ENCODE assay signal across 22 mouse cellular contexts in the genomic region with DNA sequence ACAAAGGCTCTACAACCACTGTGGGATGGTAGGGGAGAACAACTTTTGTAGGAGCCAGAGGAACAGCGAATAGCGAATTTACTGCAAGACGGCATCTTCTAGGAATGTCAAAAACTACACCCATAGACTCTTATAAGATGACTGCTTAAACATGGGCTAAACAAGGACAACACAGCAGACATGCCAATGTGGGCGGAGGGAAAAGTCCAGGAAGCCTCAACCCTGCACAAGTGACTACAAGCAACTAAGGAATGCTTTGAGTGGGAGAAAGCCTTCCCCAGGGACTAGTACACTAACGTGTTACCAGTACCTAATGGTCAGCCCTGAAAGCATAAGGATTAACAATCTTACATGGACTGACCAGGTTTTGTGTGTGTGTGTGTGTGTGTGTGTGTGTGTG.
"Had no signal": no experiment of that assay in that cellular context is flagged by ENCODE, and none has a peak within 500 bp of the region (broad histone marks: within the 10 kb centered on the region; RNA-seq: fewer than 3 reads in every experiment).

No protein-coding gene starts in this region.

- H3K4me2 ChIP-seq: limb, embryonic 13.5 days; liver, embryonic 12.5 days; liver, embryonic 15.5 days; lung, embryonic 15.5 days; midbrain, embryonic 12.5 days; midbrain, embryonic 15.5 days; neural tube, embryonic 13.5 days had no signal

- H3K36me3 ChIP-seq: limb, embryonic 10.5 days; limb, embryonic 13.5 days; liver, embryonic 12.5 days; liver, embryonic 15.5 days; lung, embryonic 15.5 days; midbrain, embryonic 12.5 days; midbrain, embryonic 15.5 days; neural tube, embryonic 13.5 days had no signal

- DNase-seq: kidney, postnatal 25 days; layer of hippocampus, adult 9-11 months; liver; lung, adult 18-20 months; lung, postnatal 14 days; retina, postnatal 1 day; right cerebral cortex, postnatal 25 days; thymus, adult 18-20 months; thymus, postnatal 14 days; thymus, postnatal 4 days had no signal

- H3K9me3 ChIP-seq: limb, embryonic 10.5 days; limb, embryonic 13.5 days; liver, embryonic 12.5 days; liver, embryonic 15.5 days; lung, embryonic 15.5 days; midbrain, embryonic 12.5 days; midbrain, embryonic 15.5 days; neural tube, embryonic 13.5 days had no signal

- ATAC-seq: liver, embryonic 12.5 days; midbrain, embryonic 15.5 days had no signal

- H3K4me3 ChIP-seq: layer of hippocampus, adult 2 months; limb, embryonic 10.5 days; limb, embryonic 13.5 days; liver, embryonic 12.5 days; liver, embryonic 15.5 days; lung, embryonic 15.5 days; midbrain, embryonic 12.5 days; midbrain, embryonic 15.5 days; myocyte; neural tube, embryonic 13.5 days had no signal

- H3K27me3 ChIP-seq: limb, embryonic 13.5 days; liver, embryonic 12.5 days; liver, embryonic 15.5 days; lung, embryonic 15.5 days; midbrain, embryonic 12.5 days; midbrain, embryonic 15.5 days; neural tube, embryonic 13.5 days had no signal

- H3K9ac ChIP-seq: limb, embryonic 13.5 days; liver, embryonic 12.5 days; liver, embryonic 15.5 days; lung, embryonic 15.5 days; midbrain, embryonic 12.5 days; midbrain, embryonic 15.5 days; neural tube, embryonic 13.5 days had no signal

- H3K4me1 ChIP-seq: limb, embryonic 10.5 days; limb, embryonic 13.5 days; liver, embryonic 12.5 days; liver, embryonic 15.5 days; lung, embryonic 15.5 days; midbrain, embryonic 12.5 days; midbrain, embryonic 15.5 days; neural tube, embryonic 13.5 days had no signal

- H3K27ac ChIP-seq: kidney, postnatal 0 days; layer of hippocampus, adult 2 months; limb, embryonic 10.5 days; limb, embryonic 13.5 days; liver, embryonic 12.5 days; liver, embryonic 15.5 days; lung, embryonic 15.5 days; macrophage; midbrain, embryonic 12.5 days; midbrain, embryonic 15.5 days; neural tube, embryonic 13.5 days had no signal
